Mouse (Mus musculus): Measurements from ENCODE around the gene Gal. TPM values are rescaled to one million over a fixed set of nuclear protein-coding genes. Genes with fewer than 3 reads are reported as not detected.
A peak's percentile ranks its signal among the peaks of the same experiment; 100 is the strongest.

The Gal gene
- total and polyA plus RNA-seq, 3 experiments = not detected

DNA sequence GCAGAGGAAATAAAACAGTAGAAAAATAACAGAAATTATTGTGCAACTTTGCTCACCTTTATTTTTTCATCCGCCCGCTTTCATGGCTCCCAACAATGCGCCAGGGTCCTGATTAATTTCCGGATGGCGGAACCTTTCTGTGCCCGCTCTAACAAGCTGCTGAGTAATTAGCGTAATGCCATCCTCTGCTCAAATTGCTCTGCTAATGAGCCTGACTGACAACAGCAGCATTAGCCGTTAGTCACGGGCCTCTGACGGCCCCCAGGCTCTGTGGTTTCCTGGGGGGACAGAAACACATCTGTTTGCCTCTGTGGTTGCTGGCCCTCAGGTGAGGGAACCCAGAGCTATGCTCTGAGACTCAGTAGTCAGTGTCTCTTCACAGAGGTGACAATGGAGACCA is 26.7 kb upstream of the Gal start:
- in situ Hi-C loops (cut with MboI; ENCODE audit: low pct_ligation_motif_present, low pct_unique_long_range_greater_than_20kb, low sequenced_read_pairs) = loop anchor here (5.0 kb wide), 1 partner anchor 44 kb away; no protein-coding TSS in a partner anchor
- dilution Hi-C loops (cut with MboI; ENCODE audit: extremely low pct_ligation_motif_present, extremely low pct_unique_long_range_greater_than_20kb, low sequenced_read_pairs) = no loop called here
- TF ChIP-seq BHLHE40 (IDR thresholded peaks at IDR 0.05; ENCODE audit: low read depth, low read length) (0 out of 2 replicates have a peak, but pooled peaks have one; percentile 28), IRF4 (IDR thresholded peaks at IDR 0.05; ENCODE audit: low read depth, low read length) (no peak)

DNA sequence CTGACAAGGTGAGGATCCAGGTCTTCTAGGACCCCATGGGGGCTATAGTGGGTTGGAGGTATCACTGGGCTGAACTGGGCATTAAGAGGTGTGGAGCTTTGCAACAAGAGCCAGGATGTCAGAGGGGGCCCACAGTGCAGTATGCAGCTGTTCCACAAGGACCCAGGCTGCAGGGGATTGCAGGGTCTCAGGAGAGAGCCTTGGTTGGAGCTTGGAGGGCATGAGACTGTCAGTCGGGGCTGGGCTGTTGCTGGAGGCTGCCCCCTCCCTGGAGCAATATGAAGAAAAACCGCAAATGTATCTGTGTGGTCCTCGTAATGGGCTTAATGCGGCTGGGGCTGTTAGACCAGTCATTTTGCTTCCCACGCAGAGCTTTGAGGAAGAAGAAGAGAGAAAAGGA is 26.3 kb upstream of the Gal start:
- H3K79me2 ChIP-seq (replicated peaks; ENCODE audit: control insufficient read depth, extremely low read depth, insufficient read depth, poor library complexity, severe bottlenecking) = no peaks in the 10 kb centered on the region
- H3K4me3 ChIP-seq (replicated peaks in 1 of 3; ENCODE audit: low read depth in 2 of 3, low read length in 2 of 3, poor library complexity in 1 of 3) = no peak overlapping the region
- no peak overlapping the region for H3K4me2 ChIP-seq (ENCODE audit: insufficient read depth, low read depth, poor library complexity, severe bottlenecking)
- in situ Hi-C loops (cut with MboI; ENCODE audit: low pct_ligation_motif_present, low pct_unique_long_range_greater_than_20kb, low sequenced_read_pairs) = loop anchor here (5.0 kb wide), 1 partner anchor 43 kb away; no protein-coding TSS in a partner anchor
- TF ChIP-seq RCOR1 (conservative IDR thresholded peaks at IDR 0.05; ENCODE audit: low read depth, low read length) (no peak), E2F4 (IDR thresholded peaks at IDR 0.05; ENCODE audit: insufficient replicate concordance, low read depth, low read length) (no peak), PAX5 (IDR thresholded peaks at IDR 0.05; ENCODE audit: low read length) (no peak)
- H3K36me3 ChIP-seq (replicated peaks in 1 of 2; ENCODE audit: control insufficient read depth in 1 of 2, insufficient read depth in 1 of 2, low read length in 1 of 2) = no peaks in the 10 kb centered on the region
- H3K27ac ChIP-seq (ENCODE audit: insufficient read depth, low read depth) = no peak overlapping the region
- H3K4me1 ChIP-seq (ENCODE audit: control insufficient read depth in 1 of 2, insufficient read depth in 2 of 2) = no peaks in the 10 kb centered on the region
- dilution Hi-C loops (cut with MboI; ENCODE audit: extremely low pct_ligation_motif_present, extremely low pct_unique_long_range_greater_than_20kb, low sequenced_read_pairs) = no loop called here
- no peak overlapping the region for H3K9ac ChIP-seq (ENCODE audit: insufficient read depth, low read depth)
- no peak for DNase-seq (ENCODE audit: extremely low read depth)
- H3K27me3 ChIP-seq (replicated peaks) = peaks cover 38% of the 10 kb centered on the region
- H3K9me3 ChIP-seq (replicated peaks; ENCODE audit: low read length) = no peaks in the 10 kb centered on the region

More for the DNA sequence above, 26.7 kb upstream of the Gal start:
- no peaks in the 10 kb centered on the region for H3K79me2 ChIP-seq (replicated peaks; ENCODE audit: control insufficient read depth, extremely low read depth, insufficient read depth, poor library complexity, severe bottlenecking)
- H3K4me2 ChIP-seq (ENCODE audit: insufficient read depth, low read depth, poor library complexity, severe bottlenecking) = no peak overlapping the region
- no peaks in the 10 kb centered on the region for H3K4me1 ChIP-seq (ENCODE audit: control insufficient read depth in 1 of 2, insufficient read depth in 2 of 2)
- H3K9me3 ChIP-seq (replicated peaks; ENCODE audit: low read length) = no peaks in the 10 kb centered on the region
- H3K27ac ChIP-seq (ENCODE audit: insufficient read depth, low read depth) = no peak overlapping the region
- no peak overlapping the region for H3K9ac ChIP-seq (ENCODE audit: insufficient read depth, low read depth)
- no peak overlapping the region for H3K4me3 ChIP-seq (replicated peaks in 1 of 3; ENCODE audit: low read depth in 2 of 3, low read length in 2 of 3, poor library complexity in 1 of 3)
- no peaks in the 10 kb centered on the region for H3K36me3 ChIP-seq (replicated peaks in 1 of 2; ENCODE audit: control insufficient read depth in 1 of 2, insufficient read depth in 1 of 2, low read length in 1 of 2)
- peaks cover 38% of the 10 kb centered on the region for H3K27me3 ChIP-seq (replicated peaks)
- no peak for DNase-seq (ENCODE audit: extremely low read depth)

DNA sequence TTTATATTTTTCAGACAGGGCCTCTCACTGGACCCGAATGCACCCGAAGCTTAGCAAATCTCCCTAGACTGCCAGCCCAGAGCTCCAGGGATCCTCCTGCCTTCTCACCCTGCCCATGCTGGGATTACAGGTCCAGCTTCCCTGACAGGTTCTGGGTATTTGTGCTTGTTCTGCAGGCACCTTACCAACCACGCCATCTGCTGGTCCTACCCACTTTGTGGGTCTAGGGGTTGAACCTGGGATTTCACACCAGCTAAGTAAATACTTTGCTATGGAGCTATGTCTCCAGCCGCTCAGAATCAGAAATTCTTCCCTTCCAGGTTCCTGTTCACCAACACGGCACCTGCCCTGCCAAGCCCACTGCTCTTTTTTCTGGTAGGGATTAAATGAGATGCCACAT is 23.6 kb upstream of the Gal start:
- no peak overlapping the region for H3K4me2 ChIP-seq (ENCODE audit: insufficient read depth, low read depth, poor library complexity, severe bottlenecking)
- dilution Hi-C loops (cut with MboI; ENCODE audit: extremely low pct_ligation_motif_present, extremely low pct_unique_long_range_greater_than_20kb, low sequenced_read_pairs) = no loop called here
- no peaks in the 10 kb centered on the region for H3K4me1 ChIP-seq (ENCODE audit: control insufficient read depth in 1 of 2, insufficient read depth in 2 of 2)
- in situ Hi-C loops (cut with MboI; ENCODE audit: low pct_ligation_motif_present, low pct_unique_long_range_greater_than_20kb, low sequenced_read_pairs) = no loop called here
- H3K27ac ChIP-seq (ENCODE audit: insufficient read depth, low read depth) = no peak overlapping the region
- no peak overlapping the region for H3K4me3 ChIP-seq (replicated peaks in 1 of 3; ENCODE audit: low read depth in 2 of 3, low read length in 2 of 3, poor library complexity in 1 of 3)
- no peak overlapping the region for H3K9ac ChIP-seq (ENCODE audit: insufficient read depth, low read depth)
- no peaks in the 10 kb centered on the region for H3K36me3 ChIP-seq (replicated peaks in 1 of 2; ENCODE audit: control insufficient read depth in 1 of 2, insufficient read depth in 1 of 2, low read length in 1 of 2)
- TF ChIP-seq RAD21 (IDR thresholded peaks at IDR 0.05; ENCODE audit: low read depth, low read length) (peak; percentile 39), ZMIZ1 (IDR thresholded peaks at IDR 0.05; ENCODE audit: low read depth, low read length) (no peak), ETS1 (conservative IDR thresholded peaks at IDR 0.05; ENCODE audit: low read depth, low read length) (no peak), SMC3 (IDR thresholded peaks at IDR 0.05; ENCODE audit: low read depth, low read length) (peak; percentile 61), CHD2 (IDR thresholded peaks at IDR 0.05; ENCODE audit: low read length) (no peak), JUN (IDR thresholded peaks at IDR 0.05; ENCODE audit: insufficient read depth, low read depth, low read length) (no peak), CHD1 (IDR thresholded peaks at IDR 0.05; ENCODE audit: low read depth, low read length) (no peak), CTCF (conservative IDR thresholded peaks at IDR 0.05 in 1 of 2, IDR thresholded peaks at IDR 0.05 in 1 of 2; ENCODE audit: low read depth in 2 of 2, low read length in 2 of 2) (peak in 1 of 2 experiments; percentile 63; a peak in 2 of 4 replicates), NELFE (IDR thresholded peaks at IDR 0.05; ENCODE audit: low read depth, low read length) (no peak)
- peaks cover 37% of the 10 kb centered on the region for H3K27me3 ChIP-seq (replicated peaks)
- H3K79me2 ChIP-seq (replicated peaks; ENCODE audit: control insufficient read depth, extremely low read depth, insufficient read depth, poor library complexity, severe bottlenecking) = no peaks in the 10 kb centered on the region
- no peaks in the 10 kb centered on the region for H3K9me3 ChIP-seq (replicated peaks; ENCODE audit: low read length)
- no peak for DNase-seq (ENCODE audit: extremely low read depth)

All from CH12.LX (cell line).